Mouse (Mus musculus): ENCODE measurements around the gene Zswim5. TPM values are rescaled to one million over a fixed set of nuclear protein-coding genes. Genes with fewer than 3 reads are reported as not detected.
A peak's percentile ranks its signal among the peaks of the same experiment; 100 is the strongest.
"Not testable (repeated sequence)": the region's sequence is repeated elsewhere in the genome, so short reads cannot be mapped to it uniquely, and the experiment has no call there.

Zswim5 gene
- total RNA-seq (2022): under 1 TPM; 0.05 to 0.17 (median 0.07) TPM

DNA sequence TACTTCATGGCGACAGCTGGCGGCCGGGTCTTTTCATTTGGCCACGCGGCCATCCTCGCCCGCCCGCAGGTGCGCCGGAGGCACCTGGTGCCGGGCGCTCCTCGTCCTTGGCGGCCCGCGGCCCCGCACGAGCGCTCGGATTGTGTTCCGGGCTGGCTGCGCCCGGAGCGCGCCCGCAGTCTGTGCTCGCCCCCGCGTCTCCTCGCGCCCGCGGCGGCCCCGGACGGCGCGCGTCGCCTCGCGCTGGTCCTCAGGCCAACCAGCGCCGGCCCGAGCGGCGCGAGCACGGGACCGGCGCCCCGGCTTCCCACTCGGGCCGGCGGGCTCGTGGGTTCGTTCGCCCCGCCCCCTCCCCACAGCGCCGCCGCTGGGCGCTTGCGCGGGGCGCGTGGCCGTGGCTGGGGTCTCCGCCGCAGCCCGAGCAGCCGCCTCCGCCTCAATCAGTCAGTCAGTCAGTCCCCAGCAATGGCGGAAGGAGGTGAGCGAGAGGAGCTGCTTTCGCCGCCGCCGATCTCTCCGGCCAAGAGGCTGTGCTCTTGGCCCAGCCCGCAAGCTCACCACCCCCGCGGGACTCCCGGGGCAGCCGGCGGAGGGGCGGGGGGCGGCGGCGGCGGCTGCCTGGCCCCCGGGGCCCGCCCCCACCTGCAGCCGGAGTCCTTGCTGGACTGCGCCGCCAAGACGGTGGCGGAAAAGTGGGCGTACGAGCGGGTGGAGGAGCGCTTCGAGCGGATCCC, at the start of gene Zswim5:
TSS of gene Zswim5 (plus strand) at position 382 of the 734 bp plus-strand sequence.
- peak; percentile 3 to 18 for DNase-seq (ENCODE audit: low spot score in 2 of 2)

DNA sequence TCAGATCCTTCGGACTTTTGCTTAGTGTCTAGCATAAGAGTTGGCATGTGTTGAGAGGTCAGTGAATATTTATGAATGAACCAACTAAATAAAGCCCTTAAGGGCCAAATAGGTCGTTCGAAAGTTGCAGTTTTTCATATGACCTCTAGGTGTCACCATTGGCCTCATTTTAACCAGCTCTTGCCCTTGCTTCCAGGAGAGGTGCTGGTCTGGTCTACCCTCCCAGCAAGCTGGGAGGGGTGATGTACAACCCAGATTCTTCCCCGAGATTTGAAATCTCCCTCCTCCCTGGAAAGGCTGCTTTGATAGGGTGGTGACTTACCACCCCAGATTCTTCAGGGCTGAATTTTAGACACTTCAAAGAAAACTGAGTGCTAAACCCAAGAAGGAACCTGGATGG, 49.4 kb upstream of the Zswim5 start:
- DNase-seq (ENCODE audit: low spot score in 2 of 2): no peak

DNA sequence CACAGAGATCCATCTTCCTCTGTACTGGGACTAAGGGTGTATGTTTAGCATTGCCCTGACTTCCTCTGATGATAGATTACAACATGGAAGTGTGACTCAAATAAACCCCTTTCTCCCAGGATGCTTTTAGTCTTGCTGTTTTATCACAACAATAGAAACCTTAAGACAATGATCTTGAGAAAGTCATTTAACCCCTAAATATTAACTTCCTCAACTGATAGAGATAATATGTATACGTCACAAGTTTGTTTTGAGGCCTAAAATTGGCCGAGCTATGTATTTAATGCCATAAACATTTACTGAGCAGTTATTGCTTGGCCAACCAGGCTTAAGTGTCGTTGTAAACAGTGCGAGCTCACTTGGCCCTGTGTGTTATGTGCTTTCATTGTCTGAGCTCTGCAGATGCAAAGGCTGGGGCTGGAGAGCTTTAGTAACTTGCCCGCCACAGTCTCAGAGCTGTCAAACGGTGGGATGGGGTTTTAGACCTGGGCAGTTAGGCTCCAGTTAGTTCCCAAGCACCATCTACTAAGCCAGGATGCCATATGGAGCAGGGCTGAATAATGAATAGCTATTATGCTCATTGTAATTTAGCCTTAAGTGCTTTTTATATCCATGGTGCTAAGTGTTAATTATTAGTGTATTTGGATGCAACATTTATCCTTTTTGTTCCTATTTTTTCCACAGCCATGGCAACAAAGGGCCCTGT, 47.7 kb upstream of the Zswim5 start:
- no peak for DNase-seq (ENCODE audit: low spot score in 2 of 2)

DNA sequence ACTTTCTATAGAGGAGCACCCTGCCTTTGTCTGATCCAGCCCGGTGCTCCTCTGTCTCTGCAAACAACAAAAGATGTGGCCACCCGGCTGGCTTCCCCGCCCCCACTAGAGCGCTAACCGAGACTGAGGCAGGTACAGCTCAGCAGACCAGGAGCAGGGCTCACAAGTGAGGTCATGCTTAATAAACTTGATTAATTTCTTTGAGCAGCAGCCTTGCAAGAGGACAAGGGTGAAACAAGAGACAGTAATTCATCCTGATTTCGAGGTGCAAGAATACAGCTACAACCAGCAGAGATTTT, 47.2 kb upstream of the Zswim5 start:
- DNase-seq (ENCODE audit: low spot score in 2 of 2): no peak

DNA sequence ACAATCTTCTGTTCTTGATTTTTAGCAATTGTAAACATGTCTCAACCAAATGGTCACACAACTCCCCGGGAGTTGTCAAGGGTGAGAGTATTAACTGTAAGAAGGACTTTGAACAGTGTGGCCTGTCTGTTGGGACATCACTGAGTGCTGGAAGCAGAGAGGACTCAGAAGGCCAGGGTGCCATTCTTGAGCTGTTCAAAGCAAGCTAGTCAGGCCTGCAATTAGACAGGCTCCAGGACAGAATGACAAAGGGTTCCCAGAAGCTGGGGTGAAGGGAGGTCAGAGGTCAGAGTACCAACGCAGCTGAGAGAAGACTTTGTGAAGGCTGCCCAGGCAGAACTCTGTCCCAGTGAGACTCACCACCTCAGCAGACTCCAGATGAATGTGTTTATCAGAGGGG, 38.2 kb upstream of the Zswim5 start:
- no peak for DNase-seq (ENCODE audit: low spot score in 2 of 2)

DNA sequence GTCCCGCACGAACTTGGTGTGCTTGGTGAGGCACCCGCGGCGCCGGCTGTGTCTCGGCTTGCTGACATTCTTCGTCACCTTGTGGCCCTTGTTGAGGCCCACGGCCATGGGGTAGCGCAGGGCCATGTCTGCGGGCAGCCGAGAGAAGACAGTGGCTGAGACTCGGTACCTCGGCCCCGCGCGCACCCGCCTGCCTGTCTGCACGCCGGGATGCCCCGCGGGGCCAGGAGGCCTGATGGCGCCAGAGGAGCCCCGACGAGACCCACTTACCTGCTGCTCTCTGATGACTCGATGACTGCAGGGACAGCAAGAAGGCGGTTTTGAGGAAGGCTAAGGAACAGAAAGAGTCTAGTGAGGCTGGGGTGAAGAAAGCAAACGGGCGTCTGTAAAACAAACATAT, 37.1 kb upstream of the Zswim5 start:
- DNase-seq (ENCODE audit: low spot score in 2 of 2): not testable (repeated sequence)

DNA sequence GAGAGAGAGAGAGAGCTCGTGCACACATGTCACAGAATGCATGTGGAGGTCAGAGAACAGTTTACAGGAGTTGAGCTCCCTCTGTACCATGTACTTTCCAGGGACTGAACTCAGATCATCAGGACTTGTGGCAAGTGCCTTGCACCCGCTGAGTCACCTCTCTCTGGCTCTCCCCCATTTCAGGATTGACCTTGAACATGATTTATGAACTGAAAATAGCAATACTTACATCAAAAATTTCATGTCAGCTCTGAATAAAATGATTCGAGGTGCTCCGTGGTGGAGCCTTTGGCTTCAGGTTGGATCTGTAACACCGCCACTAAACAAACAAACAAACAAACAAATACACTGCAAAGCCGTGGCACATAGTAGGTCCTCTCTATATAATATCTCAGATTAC, 36.3 kb upstream of the Zswim5 start:
- DNase-seq (ENCODE audit: low spot score in 2 of 2): no peak

DNA sequence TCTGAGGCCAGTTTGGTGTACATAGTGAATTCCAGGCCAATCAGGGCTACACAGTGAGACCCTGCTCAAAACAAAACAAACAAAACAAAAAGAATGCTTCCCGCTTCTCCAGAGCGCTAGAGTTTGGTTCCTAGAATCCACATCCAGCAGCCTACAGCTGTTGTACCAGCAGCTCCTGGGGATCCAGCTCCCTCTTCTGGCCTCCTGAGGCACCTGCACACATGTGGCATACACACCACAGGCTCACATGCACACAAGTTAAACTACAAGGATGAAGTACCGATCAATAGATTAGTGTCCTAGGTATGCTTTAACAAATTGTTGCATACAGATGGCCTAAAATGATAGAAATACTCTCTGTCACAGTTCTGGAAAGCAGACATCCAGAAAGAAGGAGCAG, 32.9 kb upstream of the Zswim5 start:
- DNase-seq (ENCODE audit: low spot score in 2 of 2): no peak

DNA sequence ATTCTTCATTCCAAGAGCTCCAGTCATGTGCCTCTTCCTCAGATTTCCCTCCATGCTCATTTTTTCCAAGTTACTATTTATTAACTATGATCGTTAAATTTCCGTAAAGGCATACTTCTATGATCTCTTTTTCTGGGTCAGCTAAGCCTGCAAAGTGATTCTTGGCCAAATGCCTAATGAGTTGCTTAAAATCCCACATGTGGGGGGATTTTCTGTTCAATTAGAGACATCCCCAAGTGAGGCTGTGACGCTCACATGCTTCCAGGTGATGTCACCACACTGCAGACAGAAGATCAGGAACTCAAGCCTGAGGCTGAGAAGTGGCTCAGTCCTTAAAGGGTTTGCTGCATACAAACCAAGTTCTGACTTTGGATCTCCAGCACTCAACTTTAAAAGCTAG, 27.3 kb upstream of the Zswim5 start:
- no peak for DNase-seq (ENCODE audit: low spot score in 2 of 2)

DNA sequence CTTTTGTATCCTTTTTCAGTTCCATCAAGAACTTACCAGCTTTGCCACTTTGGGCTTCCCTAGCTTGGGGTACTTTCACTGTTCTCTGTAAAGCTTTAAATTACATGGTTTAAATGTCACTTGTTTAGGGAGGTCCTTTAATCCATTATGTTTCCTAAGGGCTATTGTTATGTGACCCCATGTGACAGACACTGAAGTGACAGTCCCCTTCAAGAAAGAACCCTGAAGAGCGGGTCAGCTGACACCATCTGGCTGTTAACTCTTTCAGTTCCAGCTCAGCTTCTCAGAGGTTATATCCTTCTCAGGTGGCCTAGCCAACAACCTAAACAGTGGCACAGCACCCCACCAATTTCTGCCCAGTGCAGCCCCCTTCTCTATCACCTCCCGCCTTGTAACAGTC, 22.9 kb upstream of the Zswim5 start:
- DNase-seq (ENCODE audit: low spot score in 2 of 2): no peak

DNA sequence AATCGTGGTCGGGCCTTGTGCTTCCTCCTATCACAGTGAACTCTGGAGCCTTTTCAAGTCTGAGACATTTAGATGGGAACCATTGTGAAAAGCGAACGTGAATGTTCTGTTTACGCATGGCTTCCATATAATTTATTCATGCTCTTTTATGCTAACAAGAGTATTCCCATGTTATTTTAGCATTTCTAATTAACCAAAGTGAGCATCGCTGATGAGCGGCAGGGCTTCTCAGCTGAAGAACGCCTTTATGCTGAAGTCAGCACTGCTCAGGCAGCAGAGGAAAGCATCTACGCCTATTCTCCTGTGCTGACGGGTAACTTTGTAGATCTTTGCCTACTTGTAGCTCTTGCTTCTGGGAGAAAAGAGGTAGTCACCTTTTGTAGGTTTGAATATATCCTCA, 20.0 kb upstream of the Zswim5 start:
- no peak for DNase-seq (ENCODE audit: low spot score in 2 of 2)

DNA sequence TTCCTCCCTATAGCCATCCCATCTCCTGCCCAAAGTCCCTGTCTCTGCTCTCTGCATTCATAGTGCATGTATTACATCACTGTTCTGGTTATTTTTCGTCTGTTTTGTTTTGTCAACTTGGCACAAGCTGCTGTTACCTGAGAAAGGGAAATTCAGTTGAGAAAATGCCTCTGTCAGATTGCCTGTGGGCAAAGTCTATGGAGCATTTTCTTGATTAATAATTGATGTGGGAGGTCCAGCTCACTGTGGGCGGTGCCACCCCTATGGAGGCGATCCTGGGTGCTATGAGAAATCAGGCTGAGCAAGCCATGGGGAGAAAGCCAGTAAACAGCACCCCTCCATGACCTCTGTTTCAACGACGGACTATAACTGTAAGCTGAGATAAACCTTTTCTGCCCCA, 17.5 kb upstream of the Zswim5 start:
- no peak for DNase-seq (ENCODE audit: low spot score in 2 of 2)

DNA sequence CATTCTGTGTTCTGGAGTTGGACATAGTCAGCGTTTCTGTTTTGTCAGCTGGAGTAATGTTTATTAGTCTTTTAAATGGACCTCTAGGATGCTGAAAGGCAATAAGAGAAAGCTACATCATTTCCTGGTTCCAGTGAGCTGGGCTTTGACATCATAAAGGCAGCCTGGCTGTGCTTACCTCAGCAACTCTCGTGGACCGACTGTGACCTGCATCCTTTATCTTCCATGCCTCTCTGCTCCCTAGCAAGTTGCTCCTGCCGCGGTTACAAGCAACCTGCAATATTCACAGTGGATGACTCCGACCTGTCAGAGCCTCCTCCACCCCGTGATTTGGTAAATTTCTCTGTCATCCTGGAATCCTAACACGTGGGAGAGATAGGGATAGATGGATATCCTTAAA, 15.2 kb upstream of the Zswim5 start:
- DNase-seq (ENCODE audit: low spot score in 2 of 2): no peak

DNA sequence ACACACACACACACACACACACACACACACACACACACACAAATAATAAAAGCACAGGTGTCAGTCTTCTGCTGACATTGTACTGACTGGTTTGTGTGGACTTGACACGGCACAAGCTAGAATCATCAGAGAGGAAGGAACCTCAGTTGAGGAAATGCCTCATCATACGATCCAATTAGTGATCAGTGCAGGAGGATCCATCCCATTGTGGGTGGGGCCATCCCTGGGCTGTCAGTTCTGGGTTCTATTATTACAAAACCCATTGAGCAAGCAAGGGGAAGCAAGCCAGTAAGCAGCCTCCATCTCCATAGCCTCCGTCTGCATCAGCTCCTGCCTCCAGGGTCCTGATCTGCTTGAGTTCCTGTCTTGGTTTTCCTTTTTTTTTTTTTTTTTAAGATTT, 7.3 kb upstream of the Zswim5 start:
- no peak for DNase-seq (ENCODE audit: low spot score in 2 of 2)

DNA sequence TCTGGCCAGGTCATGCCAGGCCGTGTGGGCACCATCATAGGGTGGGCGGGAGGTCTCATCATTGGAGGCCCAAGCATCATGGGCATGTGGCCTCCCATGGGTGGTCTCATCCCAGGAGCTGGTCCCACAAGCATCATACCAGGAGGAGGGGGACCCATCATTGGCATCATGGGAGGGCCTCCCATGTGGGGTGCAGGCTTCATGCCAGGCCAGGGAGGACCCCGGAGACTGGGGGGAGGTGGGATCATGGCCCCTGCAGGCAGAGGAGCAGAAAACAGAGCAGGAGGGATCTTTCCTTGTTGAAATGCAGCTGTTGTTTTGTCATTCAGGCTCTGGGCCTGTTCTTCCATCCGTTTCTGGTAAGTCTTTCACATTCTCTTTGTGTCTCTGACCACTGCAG, 2.6 kb upstream of the Zswim5 start:
- no peak for DNase-seq (ENCODE audit: low spot score in 2 of 2)

DNA sequence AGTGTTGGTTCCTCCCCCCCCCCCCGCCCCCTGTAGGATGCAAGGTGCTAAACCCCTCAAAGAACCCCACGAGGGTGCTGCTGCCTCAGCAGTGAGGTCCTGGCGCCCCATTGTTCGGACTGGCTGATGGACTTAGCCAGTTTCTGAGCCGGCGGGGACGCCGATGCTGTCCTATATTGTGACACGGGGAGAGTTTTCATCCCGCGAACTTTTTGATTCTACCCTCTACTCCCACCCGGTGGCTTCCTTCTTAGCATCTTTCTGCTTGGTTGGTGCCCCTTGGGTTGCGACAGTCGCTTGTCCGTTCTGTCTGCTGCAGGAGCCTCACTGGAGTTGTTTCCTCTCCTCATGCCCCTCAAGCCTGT, 564 bp upstream of the Zswim5 start:
- DNase-seq (ENCODE audit: low spot score in 2 of 2): peak in 1 of 2 experiments; percentile 3

DNA sequence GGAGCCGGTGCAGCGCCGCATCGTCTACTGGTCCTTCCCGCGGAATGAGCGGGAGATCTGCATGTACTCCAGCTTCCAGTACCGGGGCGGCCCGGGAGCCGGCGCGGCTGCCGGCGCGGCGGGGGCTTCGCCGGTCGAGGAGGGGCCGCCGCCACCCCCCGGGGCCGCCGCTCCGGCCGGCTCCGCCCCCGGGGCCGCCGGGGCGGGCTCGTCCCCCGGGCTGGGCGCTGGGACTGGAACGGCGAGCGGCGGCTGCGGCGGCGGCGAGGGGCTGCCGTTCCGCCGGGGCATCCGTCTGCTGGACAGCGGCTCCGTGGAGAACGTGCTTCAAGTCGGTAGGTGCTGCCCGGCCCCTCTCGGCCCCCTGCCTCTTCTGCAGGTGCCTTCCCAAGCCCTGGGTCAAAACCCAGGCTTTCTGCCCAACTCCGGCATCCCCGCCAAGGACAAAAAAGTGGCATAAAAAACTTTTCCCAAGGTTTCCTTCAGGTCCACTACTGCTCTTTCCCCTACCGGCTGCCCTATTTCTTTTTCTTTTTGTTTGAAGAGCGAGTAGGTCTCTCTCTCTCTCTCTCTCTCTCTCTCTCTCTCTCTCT, 649 bp downstream of the Zswim5 start:
- peak in 1 of 2 experiments; percentile 3 for DNase-seq (ENCODE audit: low spot score in 2 of 2)

DNA sequence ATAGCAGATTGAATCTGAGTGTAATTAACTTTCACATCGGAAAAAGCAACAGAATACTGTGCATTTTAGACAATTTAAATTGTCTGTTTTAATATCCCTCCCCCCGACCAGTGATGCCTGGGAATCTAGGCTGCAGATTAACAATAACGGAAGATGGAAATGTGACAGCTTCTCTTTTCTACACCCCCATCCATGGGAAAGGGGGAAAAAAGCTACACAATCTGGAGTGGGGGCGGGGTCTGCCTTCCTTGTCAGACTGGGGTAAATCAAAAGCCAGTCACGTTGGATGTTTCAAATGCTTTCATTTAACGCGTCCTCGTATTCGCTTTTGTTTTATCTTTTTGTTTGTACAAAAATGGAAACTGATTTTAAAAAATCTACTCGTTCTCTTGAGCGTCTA, 1.3 kb downstream of the Zswim5 start:
- DNase-seq (ENCODE audit: low spot score in 2 of 2): no peak

DNA sequence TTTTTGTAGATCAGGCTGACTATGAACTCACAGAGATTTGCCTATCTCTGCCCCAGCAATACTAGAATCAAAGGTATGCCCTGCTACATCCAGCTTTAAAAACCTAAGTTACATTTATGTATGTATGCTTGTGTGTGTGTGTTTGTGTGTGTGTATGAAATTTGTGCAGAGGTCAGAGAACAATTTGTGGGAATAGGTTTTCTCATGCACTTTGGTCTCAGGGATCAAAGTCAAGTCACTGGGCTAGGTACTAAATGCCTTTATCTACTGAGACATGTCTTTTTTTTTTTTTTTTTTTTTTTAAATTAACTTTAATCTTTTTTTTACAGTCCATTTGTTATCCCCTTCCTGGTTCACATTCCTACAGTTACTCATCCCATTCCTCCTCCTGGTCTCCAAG, 5.5 kb downstream of the Zswim5 start:
- no peak for DNase-seq (ENCODE audit: low spot score in 2 of 2)

DNA sequence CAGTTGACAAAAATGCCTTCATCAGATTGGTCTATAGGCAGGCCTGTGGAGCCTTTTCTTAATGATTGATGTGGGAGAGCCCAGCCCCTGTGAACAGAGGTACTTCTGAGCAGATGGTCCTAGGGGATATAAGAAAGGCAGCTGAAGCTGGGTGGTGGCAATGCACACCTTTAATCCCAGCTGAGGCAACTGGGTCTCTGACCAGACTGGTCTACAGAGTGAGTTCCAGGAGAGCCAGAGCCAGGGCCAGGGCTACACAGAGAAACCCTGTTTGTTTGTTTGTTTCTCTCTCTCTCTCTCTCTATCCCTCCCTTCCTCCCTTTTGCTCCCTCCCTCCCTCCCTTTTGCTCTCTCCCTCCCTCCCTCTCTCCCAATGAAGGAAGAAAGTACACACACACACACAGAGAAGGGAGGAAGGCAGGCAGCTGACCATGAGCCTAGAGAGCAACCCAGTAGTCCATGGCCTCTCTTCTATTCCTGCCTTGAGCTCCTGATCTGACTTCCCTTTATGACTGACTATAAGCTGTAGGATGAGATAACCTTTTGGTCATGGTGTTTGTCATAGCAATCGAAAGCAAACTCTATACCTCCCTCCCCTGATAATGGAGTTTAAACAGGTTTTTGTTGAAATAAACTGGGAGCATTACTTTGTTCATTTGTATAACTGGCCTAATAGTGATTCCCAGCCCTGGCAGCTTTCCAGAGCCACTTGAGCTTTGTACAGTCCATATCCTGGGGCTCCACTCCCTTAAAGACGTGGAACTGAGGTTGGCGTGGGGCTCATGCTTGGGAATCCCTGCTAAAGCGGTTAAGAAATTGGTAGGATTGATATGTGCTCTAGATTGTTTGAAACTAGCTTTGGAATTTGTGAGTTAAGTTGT, 17.3 kb downstream of the Zswim5 start:
- no peak for DNase-seq (ENCODE audit: low spot score in 2 of 2)

DNA sequence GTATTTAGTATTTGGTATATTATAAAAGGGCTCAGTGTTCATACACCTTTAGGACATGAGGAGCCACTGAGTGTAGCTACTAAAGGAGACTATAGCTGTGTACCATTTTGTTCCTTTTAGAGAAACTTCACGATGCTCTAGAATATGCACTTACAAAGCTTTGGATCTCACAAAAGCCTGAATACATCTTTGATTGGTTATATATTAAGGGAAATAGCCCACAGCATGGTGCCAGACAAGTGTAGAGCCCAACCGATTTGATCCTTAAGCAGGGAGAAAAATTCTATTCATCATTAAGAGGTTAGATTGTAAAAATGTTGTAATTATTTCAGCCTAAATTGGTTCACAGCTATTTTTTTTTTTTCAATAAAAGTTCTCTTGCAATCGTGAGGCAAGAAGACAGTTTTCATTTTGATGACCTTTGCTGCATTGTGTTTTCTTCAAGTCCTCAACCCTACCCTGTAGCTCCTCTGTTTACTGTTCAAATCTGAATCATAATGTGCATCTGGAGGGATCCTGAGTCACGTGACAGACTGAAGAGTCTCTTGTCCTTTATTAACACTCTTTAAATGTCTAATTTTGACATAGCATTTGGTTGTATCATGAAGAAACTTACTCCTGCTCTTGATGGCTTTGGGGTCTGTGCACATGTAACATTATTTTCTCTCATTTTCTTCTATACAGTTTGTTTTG, 33.5 kb downstream of the Zswim5 start:
- no peak for DNase-seq (ENCODE audit: low spot score in 2 of 2)

DNA sequence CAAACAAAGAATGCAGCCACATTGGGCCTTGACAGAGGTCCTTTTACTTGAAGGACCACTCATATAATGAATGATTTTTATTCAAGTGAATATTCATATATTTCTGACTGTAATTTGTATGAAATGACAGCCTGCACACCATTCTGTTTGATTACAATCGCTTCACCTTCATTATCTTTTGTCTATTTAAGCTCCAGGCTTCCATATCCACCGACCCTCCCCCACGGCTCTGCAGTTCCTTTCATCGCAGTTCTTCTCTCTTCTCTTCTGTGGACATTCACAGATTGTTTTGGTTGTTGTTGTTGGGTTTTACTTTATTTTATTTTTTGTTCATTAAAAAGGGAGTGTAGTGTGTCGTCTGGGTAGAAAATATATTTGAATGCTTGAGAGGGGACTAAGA, 34.0 kb downstream of the Zswim5 start:
- DNase-seq (ENCODE audit: low spot score in 2 of 2): no peak
